Mouse (Mus musculus) intestine, embryonic 16.5 days (tissue): ENCODE measurements at regions not wholly inside any gene's neighbourhood (a gene's known extent, or its start where the extent isn't known, plus 50 kb on each side); places are given as distances from the start of the nearest gene placed in this dataset.
A peak's percentile ranks its signal among the peaks of the same experiment; 100 is the strongest.

ENCODE experiments used
- ATAC-seq: fragments of 200-750 bp; cut with Nextera tagmentation; 2 replicates; pipeline ENCODE4 v1.8.0; 2017; ENCODE audit warnings: moderate TSS enrichment, moderate library complexity
- H3K27ac ChIP-seq: fragments of 300-500 bp; sonication (generic); 2 replicates; pipeline ENCODE4 v1.5.1; 2014; ENCODE audit warnings: mild to moderate bottlenecking, low read length
- H3K27me3 ChIP-seq: fragments of 300-500 bp; sonication (generic); replicated peaks from 2 replicates; pipeline ENCODE4 v1.6.1; 2014; ENCODE audit warnings: low read length, control low read depth, mixed read lengths; ENCODE audit not compliant: control insufficient read depth, insufficient read depth
- H3K36me3 ChIP-seq: fragments of 300-500 bp; sonication (generic); 2 replicates; pipeline ENCODE4 v1.6.1; 2014; ENCODE audit warnings: low read length, control low read depth; ENCODE audit not compliant: control insufficient read depth, insufficient read depth
- H3K4me1 ChIP-seq: fragments of 300-500 bp; sonication (generic); 2 replicates; pipeline ENCODE4 v1.6.1; 2014; ENCODE audit warnings: low read length, control low read depth, mixed read lengths; ENCODE audit not compliant: control insufficient read depth, insufficient read depth
- H3K4me2 ChIP-seq: fragments of 300-500 bp; sonication (generic); 2 replicates; pipeline ENCODE4 v1.6.1; 2014; ENCODE audit warnings: low read depth, low read length, control low read depth
- H3K4me3 ChIP-seq: fragments of 300-500 bp; sonication (generic); 2 replicates; pipeline ENCODE4 v1.5.1; 2014; ENCODE audit warnings: mild to moderate bottlenecking, low read length
- H3K9ac ChIP-seq: fragments of 300-500 bp; sonication (generic); 2 replicates; pipeline ENCODE4 v1.6.1; 2014; ENCODE audit warnings: low read depth, low read length
- H3K9me3 ChIP-seq: fragments of 300-500 bp; sonication (generic); 2 replicates; pipeline ENCODE4 v1.6.1; 2016; ENCODE audit warnings: low read length, control low read depth; ENCODE audit not compliant: control insufficient read depth
- WGBS: fragments of 180-500 bp; shearing (Covaris S2); extraction: QIAGEN DNeasy Blood & Tissue Kit; methylation state at CpG from one replicate; pipeline ENCODE4 v1.1.7; 2014; 5-methylcytosine and 5-hydroxymethylcytosine counted together

- no peak overlapping the region for H3K9ac ChIP-seq
- no peak overlapping the region for H3K27ac ChIP-seq
- no peaks in the 10 kb centered on the region for H3K9me3 ChIP-seq
- ATAC-seq: no peak
- H3K36me3 ChIP-seq: no peaks in the 10 kb centered on the region
- no peaks in the 10 kb centered on the region for H3K4me1 ChIP-seq
- 41% methylated on average over 2 of the region's 2 CpGs for WGBS
- no peak overlapping the region for H3K4me3 ChIP-seq
- H3K27me3 ChIP-seq: no peaks in the 10 kb centered on the region
- no peak overlapping the region for H3K4me2 ChIP-seq
These were observed 124.2 kb downstream of the Lrrc30 start for GRCm38 (mm10) chr17:67508353-67508752.

DNA sequence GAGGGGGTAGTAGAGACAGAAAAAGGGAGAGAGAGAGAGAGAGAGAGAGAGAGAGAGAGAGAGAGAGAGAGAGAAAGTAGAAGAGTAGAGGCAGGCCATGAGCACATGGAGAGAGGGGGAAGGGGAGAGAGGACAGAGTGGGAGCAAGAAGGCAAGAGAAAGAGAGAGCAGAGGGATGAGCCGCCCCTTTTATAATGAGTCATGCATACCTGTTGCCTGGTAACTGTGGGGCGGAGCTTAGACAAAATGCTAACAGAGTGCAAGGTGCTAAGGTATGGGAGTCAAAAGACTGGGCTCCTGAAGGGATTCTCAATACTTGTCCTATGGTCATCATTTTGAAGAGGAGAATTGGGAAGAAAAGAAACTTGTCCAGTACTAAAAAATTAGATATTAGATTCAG is 126.1 kb downstream of the Lrrc30 start:
- 63% methylated on average over 2 of the region's 2 CpGs for WGBS
- Histone ChIP-seq H3K4me2 (no peak overlapping the region), H3K4me1 (no peaks in the 10 kb centered on the region), H3K4me3 (no peak overlapping the region), H3K9me3 (no peaks in the 10 kb centered on the region), H3K9ac (no peak overlapping the region), H3K27me3 (no peaks in the 10 kb centered on the region), H3K27ac (no peak overlapping the region), H3K36me3 (no peaks in the 10 kb centered on the region)
- ATAC-seq: peak; percentile 58; the same call in 1 of the 2 replicates

DNA sequence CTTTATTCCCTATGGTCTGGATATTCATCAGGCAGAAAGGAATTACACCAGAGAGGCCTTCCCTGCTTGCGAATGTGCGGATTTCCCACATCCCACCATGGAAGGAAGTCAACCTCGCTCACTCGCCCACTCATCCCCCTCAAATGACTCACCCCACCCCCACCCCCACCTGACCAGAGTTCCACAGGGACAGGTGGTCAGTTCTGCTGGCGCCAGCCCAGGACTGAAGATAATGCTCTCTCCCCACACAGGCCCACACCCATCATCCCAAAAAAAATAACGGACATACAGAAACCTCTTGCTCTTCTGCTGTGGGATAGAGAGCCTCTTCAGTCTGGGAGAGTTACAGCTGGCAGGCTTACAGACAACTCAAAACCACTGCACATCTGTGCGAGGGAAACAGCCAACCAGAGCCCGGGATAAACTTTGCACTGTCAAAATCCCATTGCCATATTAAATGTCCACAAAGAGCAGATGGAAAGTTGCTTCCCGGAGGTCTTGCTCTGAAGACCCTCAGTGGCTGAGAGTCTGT is 128.0 kb downstream of the Lrrc30 start:
- Histone ChIP-seq H3K27me3 (no peaks in the 10 kb centered on the region), H3K4me3 (no peak overlapping the region), H3K4me2 (no peak overlapping the region), H3K9me3 (no peaks in the 10 kb centered on the region), H3K9ac (no peak overlapping the region), H3K4me1 (no peaks in the 10 kb centered on the region), H3K36me3 (no peaks in the 10 kb centered on the region), H3K27ac (peak overlapping the region; percentile 37)
- peak; percentile 59; the same call in 1 of the 2 replicates for ATAC-seq
- WGBS: 58% methylated on average over 9 of the region's 9 CpGs

DNA sequence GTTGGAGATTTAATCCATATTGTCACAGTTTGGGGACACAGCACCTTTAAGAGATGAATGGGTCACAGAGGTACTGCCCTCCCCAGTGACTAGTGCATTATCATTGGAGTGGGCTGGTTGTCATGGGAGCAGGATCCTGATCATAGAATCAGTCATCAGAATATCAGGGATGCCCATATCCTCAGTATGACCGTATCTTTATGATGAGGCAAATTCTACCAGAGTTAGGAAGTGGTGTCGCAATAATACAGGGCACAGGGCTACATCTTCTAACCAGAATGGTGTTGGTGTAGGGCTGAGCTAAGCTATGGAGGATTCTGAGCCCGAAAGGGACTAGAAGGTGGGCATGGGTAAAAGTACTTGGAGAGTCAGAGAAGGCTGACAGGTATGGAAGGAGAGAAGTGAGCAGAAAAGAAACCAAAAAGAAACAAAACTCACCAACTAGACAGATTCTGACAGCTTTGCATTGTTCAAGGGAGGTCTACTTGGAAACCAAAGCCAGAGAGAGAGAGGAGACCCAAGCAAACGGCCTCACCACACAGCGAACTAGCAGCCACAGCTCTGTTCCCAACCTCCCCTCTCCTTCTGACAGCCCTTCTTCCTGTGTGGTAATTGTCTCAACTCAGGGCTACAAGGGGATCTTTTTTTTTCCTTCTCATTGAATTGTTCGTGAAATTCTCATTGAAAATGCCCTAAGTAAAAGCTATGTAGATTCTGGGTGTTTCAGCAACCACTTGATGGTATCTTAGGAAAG is 129.2 kb downstream of the Lrrc30 start:
- WGBS: 73% methylated on average over 6 of the region's 6 CpGs
- no peaks in the 10 kb centered on the region for H3K27me3 ChIP-seq
- H3K9me3 ChIP-seq: no peaks in the 10 kb centered on the region
- no peaks in the 10 kb centered on the region for H3K36me3 ChIP-seq
- H3K4me2 ChIP-seq: no peak overlapping the region
- no peak overlapping the region for H3K4me3 ChIP-seq
- H3K9ac ChIP-seq: no peak overlapping the region
- H3K27ac ChIP-seq: no peak overlapping the region
- H3K4me1 ChIP-seq: no peaks in the 10 kb centered on the region
- no peak for ATAC-seq

GRCm38 (mm10) chr17:67502628-67503027 is 129.9 kb downstream of the Lrrc30 start:
- ATAC-seq: no peak
- whole genome bisulfite sequencing: 90% methylated on average over 4 of the region's 4 CpGs
- H3K4me3 ChIP-seq: no peak overlapping the region

GRCm38 (mm10) chr17:67499783-67500641 is 132.5 kb downstream of the Lrrc30 start:
- H3K4me3 ChIP-seq: no peak overlapping the region
- WGBS: 68% methylated on average over 28 of the region's 28 CpGs
- H3K4me1 ChIP-seq: no peaks in the 10 kb centered on the region
- ATAC-seq: no peak
- no peaks in the 10 kb centered on the region for H3K9me3 ChIP-seq
- H3K9ac ChIP-seq: no peak overlapping the region
- no peaks in the 10 kb centered on the region for H3K36me3 ChIP-seq
- H3K4me2 ChIP-seq: no peak overlapping the region
- H3K27ac ChIP-seq: no peak overlapping the region
- no peaks in the 10 kb centered on the region for H3K27me3 ChIP-seq

More at GRCm38 (mm10) chr17:67502628-67503027, 129.9 kb downstream of the Lrrc30 start:
- Histone ChIP-seq H3K4me2 (no peak overlapping the region), H3K9ac (no peak overlapping the region), H3K36me3 (no peaks in the 10 kb centered on the region), H3K27ac (no peak overlapping the region), H3K4me1 (no peaks in the 10 kb centered on the region), H3K27me3 (no peaks in the 10 kb centered on the region), H3K9me3 (no peaks in the 10 kb centered on the region)

- H3K36me3 ChIP-seq: no peaks in the 10 kb centered on the region
- ATAC-seq: no peak
- no peaks in the 10 kb centered on the region for H3K4me1 ChIP-seq
- H3K4me2 ChIP-seq: no peak overlapping the region
- no peaks in the 10 kb centered on the region for H3K27me3 ChIP-seq
- H3K9ac ChIP-seq: no peak overlapping the region
- 86% methylated on average over 8 of the region's 8 CpGs for WGBS
- no peak overlapping the region for H3K4me3 ChIP-seq
- no peaks in the 10 kb centered on the region for H3K9me3 ChIP-seq
- H3K27ac ChIP-seq: no peak overlapping the region
These were observed 135.1 kb downstream of the Lrrc30 start for GRCm38 (mm10) chr17:67497380-67497779.

- H3K9me3 ChIP-seq: no peaks in the 10 kb centered on the region
- no peak overlapping the region for H3K4me2 ChIP-seq
- H3K4me1 ChIP-seq: no peaks in the 10 kb centered on the region
- no peaks in the 10 kb centered on the region for H3K36me3 ChIP-seq
- no peak overlapping the region for H3K27ac ChIP-seq
- H3K9ac ChIP-seq: no peak overlapping the region
- WGBS: 64% methylated on average over 5 of the region's 5 CpGs
- H3K27me3 ChIP-seq: no peaks in the 10 kb centered on the region
- H3K4me3 ChIP-seq: no peak overlapping the region
- ATAC-seq: no peak
These were observed 126.2 kb upstream of the Ptprm start for GRCm38 (mm10) chr17:67480463-67480862.

GRCm38 (mm10) chr17:67473137-67473536 is 118.9 kb upstream of the Ptprm start:
- no peaks in the 10 kb centered on the region for H3K9me3 ChIP-seq
- no peak overlapping the region for H3K4me3 ChIP-seq
- ATAC-seq: no peak
- H3K27me3 ChIP-seq: no peaks in the 10 kb centered on the region
- H3K27ac ChIP-seq: no peak overlapping the region
- no peaks in the 10 kb centered on the region for H3K36me3 ChIP-seq
- 9% methylated on average over 2 of the region's 2 CpGs for WGBS
- no peaks in the 10 kb centered on the region for H3K4me1 ChIP-seq
- no peak overlapping the region for H3K9ac ChIP-seq
- no peak overlapping the region for H3K4me2 ChIP-seq
